ENCODE assay signal across 8 mouse cellular contexts in the genomic region with DNA sequence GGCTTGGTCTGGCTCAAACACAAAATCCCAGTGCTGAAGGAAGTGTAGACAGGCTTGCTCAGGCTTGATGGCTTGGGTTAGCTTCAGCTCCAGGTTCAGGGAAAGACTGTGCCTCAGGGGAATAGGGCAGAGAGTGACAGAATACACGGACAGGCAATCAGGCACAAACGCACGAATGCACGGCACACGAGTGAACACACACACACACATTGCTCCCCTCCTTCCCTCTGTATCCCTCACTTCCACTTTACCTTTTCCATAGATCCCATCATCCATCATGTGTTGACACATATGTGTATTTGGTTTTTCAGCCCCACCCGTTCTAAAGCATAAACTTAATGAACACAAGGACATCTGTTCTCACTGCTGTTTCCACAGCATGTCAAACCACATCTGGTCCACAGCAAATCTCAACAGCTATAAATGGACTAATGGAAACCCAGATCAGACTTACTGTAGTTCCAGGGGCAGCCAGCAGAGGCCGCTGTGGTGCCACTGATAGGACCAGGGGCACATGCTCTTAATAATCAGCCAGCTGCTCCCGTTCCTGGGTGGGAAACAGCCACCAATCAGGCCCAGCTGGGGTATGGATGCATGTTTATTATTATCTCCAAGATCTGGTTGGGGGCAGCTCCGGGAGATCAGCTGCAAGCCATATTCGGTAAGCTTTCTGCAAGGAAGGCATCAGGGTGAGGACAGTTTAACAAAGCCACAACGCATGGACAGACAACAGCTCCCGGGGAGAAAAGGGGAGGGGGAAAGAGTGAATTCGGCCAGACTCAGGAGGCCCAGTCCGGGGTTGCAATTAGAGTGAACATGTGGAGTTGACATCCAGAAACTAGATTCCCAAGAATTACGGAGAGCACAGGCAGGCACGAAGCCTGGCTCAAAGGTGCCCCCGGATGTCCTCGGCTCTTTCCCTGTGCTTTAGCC. TPM values are rescaled to one million over a fixed set of nuclear protein-coding genes. Genes with fewer than 3 reads are reported as not detected.
DNase-seq lines count a peak whose midpoint lies in the region; ATAC-seq and TF ChIP-seq lines count a peak whose summit lies in the region.

No protein-coding gene starts in this region.

- no peaks in the 10 kb centered on the region for H3K36me3 ChIP-seq in heart, embryonic 12.5 days
- no peaks in the 10 kb centered on the region for H3K36me3 ChIP-seq in kidney, embryonic 16.5 days (ENCODE audit: insufficient read depth, low read length)
- H3K36me3 ChIP-seq in splenic B cell, adult 2 months (ENCODE audit: control insufficient read depth, insufficient read depth, low read length, poor library complexity, severe bottlenecking), result no peaks in the 10 kb centered on the region

- H3K27me3 ChIP-seq in heart, embryonic 12.5 days (replicated peaks), result no peaks in the 10 kb centered on the region
- H3K27me3 ChIP-seq in kidney, embryonic 16.5 days (ENCODE audit: insufficient read depth, low read length), result no peaks in the 10 kb centered on the region
- H3K27me3 ChIP-seq in splenic B cell, adult 2 months (ENCODE audit: control insufficient read depth, insufficient read depth, low read length, poor library complexity, severe bottlenecking), result no peaks in the 10 kb centered on the region

- peak; percentile 84 for ATAC-seq in erythroblast, adult 5-6 weeks (replicated peaks; ENCODE audit: low FRiP score, poor library complexity, severe bottlenecking)
- 0 out of 2 replicates have a peak, but pooled peaks have one; percentile 27 for ATAC-seq in heart, embryonic 12.5 days (ENCODE audit: insufficient number of reproducible peaks, low FRiP score)
- ATAC-seq in kidney, embryonic 16.5 days (ENCODE audit: low FRiP score, low TSS enrichment), result peak; percentile 73; the same call in 1 of the 2 replicates

- peaks cover 3% of the 10 kb centered on the region; the same call in 1 of the 2 replicates for H3K9me3 ChIP-seq in heart, embryonic 12.5 days (replicated peaks)
- no peaks in the 10 kb centered on the region for H3K9me3 ChIP-seq in kidney, embryonic 16.5 days (ENCODE audit: low read length)

- no peak overlapping the region for H3K27ac ChIP-seq in bone marrow macrophage, adult 2 months (ENCODE audit: insufficient read depth, low read depth, low read length)
- H3K27ac ChIP-seq in heart, embryonic 12.5 days (ENCODE audit: poor library complexity, severe bottlenecking), result no peak overlapping the region
- H3K27ac ChIP-seq in kidney, embryonic 16.5 days (ENCODE audit: low read length), result no peak overlapping the region

- no peaks in the 10 kb centered on the region for H3K4me1 ChIP-seq in bone marrow macrophage, adult 2 months (ENCODE audit: control insufficient read depth, insufficient read depth, low read length)
- H3K4me1 ChIP-seq in heart, embryonic 12.5 days (replicated peaks), result peaks cover 4% of the 10 kb centered on the region; the same call in 1 of the 2 replicates
- H3K4me1 ChIP-seq in kidney, embryonic 16.5 days (ENCODE audit: insufficient read depth, low read length), result peaks cover 4% of the 10 kb centered on the region; the same call in 1 of the 2 replicates

- DNase-seq in A20 (ENCODE audit: low read depth, low spot score) (peak; percentile 76), liver (peak; percentile 84)
- peak; percentile 88 for DNase-seq in naive thymus-derived CD4-positive, alpha-beta T cell, adult 2 months (ENCODE audit: low read depth)
- peak; percentile 82 for DNase-seq in splenic B cell, adult 2 months (ENCODE audit: low read depth, low spot score)

- H3K9ac ChIP-seq in heart, embryonic 12.5 days, result no peak overlapping the region
- H3K9ac ChIP-seq in kidney, embryonic 16.5 days (replicated peaks; ENCODE audit: low read length), result no peak overlapping the region

- 37% methylated on average over 18 of the region's 18 CpGs for WGBS in heart, embryonic 12.5 days
- WGBS in kidney, embryonic 16.5 days, result 37% methylated on average over 18 of the region's 18 CpGs

- TF ChIP-seq CTCF in bone marrow macrophage, adult 2 months (IDR thresholded peaks at IDR 0.05; ENCODE audit: low read depth, low read length), result peak; percentile 84

- peak overlapping the region; percentile 59 for H3K4me2 ChIP-seq in heart, embryonic 12.5 days
- peak overlapping the region; percentile 49 for H3K4me2 ChIP-seq in kidney, embryonic 16.5 days (replicated peaks; ENCODE audit: low read depth, low read length)

- TF ChIP-seq POLR2A in bone marrow macrophage, adult 2 months (IDR thresholded peaks at IDR 0.05; ENCODE audit: borderline replicate concordance, low read depth, low read length), result no peak

- H3K4me3 ChIP-seq in bone marrow macrophage, adult 2 months (ENCODE audit: insufficient read depth, low read length), result no peak overlapping the region
- 0 out of 2 replicates have a peak overlapping the region, but pooled peaks have one; percentile 15 for H3K4me3 ChIP-seq in heart, embryonic 12.5 days
- H3K4me3 ChIP-seq in kidney, embryonic 16.5 days (ENCODE audit: low read length), result 0 out of 2 replicates have a peak overlapping the region, but pooled peaks have one; percentile 17

RNA-seq across cellular contexts. Expression of a gene that starts 30.4 kb away (rescaled TPM):
- polyA plus RNA-seq in bone marrow macrophage, adult 2 months (2012; ENCODE audit: insufficient read depth, insufficient read length, missing spikeins), result 47.4 and 57.1 TPM in 2 replicates
- 10.8 and 12.5 TPM in 2 replicates for total RNA-seq in erythroblast, adult 5-6 weeks (2015; ENCODE audit: low replicate concordance)
- 6.3 and 7.6 TPM in 2 replicates for total RNA-seq in erythroblast, adult 5-6 weeks (2017; ENCODE audit: low replicate concordance)
- polyA plus RNA-seq in heart, embryonic 12.5 days (2016; fragmentation: Nextera tagmentation; extraction: Ambion mirVana), result 31.2 and 33.5 TPM in 2 replicates
- polyA plus RNA-seq in kidney, embryonic 16.5 days (2015; fragmentation: Nextera tagmentation; extraction: Ambion mirVana), result 50.7 and 51.3 TPM in 2 replicates

RNA-seq across cellular contexts. Expression of a gene that starts 30.5 kb away (rescaled TPM):
- 41.4 and 49.8 TPM in 2 replicates for polyA plus RNA-seq in bone marrow macrophage, adult 2 months (2012; ENCODE audit: insufficient read depth, insufficient read length, missing spikeins)
- 28.4 and 29.5 TPM in 2 replicates for total RNA-seq in erythroblast, adult 5-6 weeks (2015; ENCODE audit: low replicate concordance)
- 59.7 and 70.8 TPM in 2 replicates for total RNA-seq in erythroblast, adult 5-6 weeks (2017; ENCODE audit: low replicate concordance)
- 67.8 and 69.4 TPM in 2 replicates for polyA plus RNA-seq in heart, embryonic 12.5 days (2016; fragmentation: Nextera tagmentation; extraction: Ambion mirVana)
- 87.2 and 96.8 TPM in 2 replicates for polyA plus RNA-seq in kidney, embryonic 16.5 days (2015; fragmentation: Nextera tagmentation; extraction: Ambion mirVana)

Comparison
In these comparisons a context has a peak if more than half of its experiments do, and no peak if none do; other contexts are left out.
1. ATAC-seq: peak in every context shown above with its lines; median percentile 84 in erythroblast, adult 5-6 weeks; 73 in kidney, embryonic 16.5 days; 27 in heart, embryonic 12.5 days.